Mouse (Mus musculus) lung, adult 2 months (tissue): ENCODE results near the gene Add3.

Source experiments
- CTCF ChIP-seq: fragments of 200-500 bp; IDR thresholded peaks from 2 replicates; pipeline ENCODE4 v1.5.1; 2011; ENCODE audit warnings: mild to moderate bottlenecking, low read length, control low read depth; ENCODE audit not compliant: insufficient read depth
- POLR2A ChIP-seq: fragments of 200-500 bp; IDR thresholded peaks from 2 replicates; pipeline ENCODE4 v1.6.1; 2011; ENCODE audit warnings: low read depth, mild to moderate bottlenecking, control low read depth, low read length, borderline replicate concordance; ENCODE audit errors: extremely low read depth

- TF ChIP-seq CTCF (no peak), POLR2A (no peak)
These were observed 121.8 kb downstream of the Add3 start for GRCm38 (mm10) chr19:53262061-53262460.
